Mouse (Mus musculus) layer of hippocampus, postnatal 10 days (tissue): ENCODE measurements around the gene Onecut3. TPM values are rescaled to one million over a fixed set of nuclear protein-coding genes. Genes with fewer than 3 reads are reported as not detected.

Experiments used
- DNase-seq, 2 experiments: peaks; one replicate each; pipeline ENCODE4 v3.0.0; 2021; ENCODE audit warnings: low spot score in 2 of 2
- total RNA-seq, 2 experiments: library from RNA; stranded (reverse); gene quantifications; 2 replicates each; pipeline ENCODE4 v1.2.3; 2021

The Onecut3 gene
- total RNA-seq, 2 experiments from 2014 or later = 0.07 TPM

DNA sequence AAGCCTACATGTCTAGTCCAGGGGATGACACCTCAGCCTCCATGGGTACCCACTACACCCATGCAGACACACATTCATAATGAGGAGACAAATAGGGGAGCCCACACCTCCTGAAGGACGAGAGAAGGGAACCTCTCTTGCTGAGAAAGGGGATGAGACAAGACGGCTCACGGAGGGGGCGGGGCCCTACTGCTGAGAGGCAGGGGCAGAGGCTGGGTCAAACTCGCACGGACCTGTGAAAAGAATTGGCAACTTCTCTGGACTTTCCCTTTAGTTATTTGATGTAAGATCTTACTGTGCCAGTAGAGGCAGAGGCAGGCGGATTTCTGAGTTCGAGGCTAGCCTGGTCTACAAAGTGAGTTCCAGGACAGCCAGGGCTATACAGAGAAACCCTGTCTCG is 57.7 kb downstream of the Onecut3 start:
- DNase-seq = no peak

DNA sequence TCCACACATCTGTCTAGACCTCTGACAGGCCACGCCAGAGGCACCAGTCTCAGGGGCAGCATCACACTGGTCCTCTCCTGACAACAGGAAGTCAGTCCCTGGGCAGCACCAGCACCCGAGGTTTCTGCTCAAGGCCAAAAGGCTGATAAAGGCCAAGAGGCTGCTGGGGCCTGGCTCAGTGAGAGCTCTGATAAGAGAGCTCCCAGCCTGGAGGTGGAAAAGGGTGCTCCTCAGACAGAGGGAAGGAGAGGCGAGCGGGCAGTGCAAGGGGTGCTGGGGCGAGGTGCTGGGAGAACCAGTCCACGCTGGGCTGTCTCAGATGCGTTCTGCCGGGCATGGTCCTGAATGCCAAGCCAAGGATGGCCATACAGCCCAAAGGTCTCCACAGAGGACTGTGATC is 58.9 kb downstream of the Onecut3 start:
- DNase-seq = no peak

DNA sequence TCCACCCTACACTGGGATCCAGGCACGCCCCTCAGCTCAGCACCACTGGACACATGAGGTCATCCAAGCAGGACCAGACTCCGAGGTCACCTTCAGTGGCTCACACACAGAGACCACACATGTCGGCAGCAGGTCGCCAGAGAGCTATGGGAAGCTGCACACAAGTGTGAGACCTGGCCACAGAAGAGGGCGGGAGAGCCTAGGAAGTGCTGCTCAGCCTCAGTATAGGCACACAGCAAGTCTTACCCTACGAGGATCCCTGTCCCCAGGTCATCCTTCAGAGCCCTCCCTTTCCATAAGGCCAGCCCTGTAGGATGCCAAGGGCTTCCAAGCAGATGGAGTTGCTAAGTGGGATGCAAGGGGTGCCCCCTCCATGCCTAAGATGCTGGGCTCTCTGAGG is 59.4 kb downstream of the Onecut3 start:
- DNase-seq = no peak

DNA sequence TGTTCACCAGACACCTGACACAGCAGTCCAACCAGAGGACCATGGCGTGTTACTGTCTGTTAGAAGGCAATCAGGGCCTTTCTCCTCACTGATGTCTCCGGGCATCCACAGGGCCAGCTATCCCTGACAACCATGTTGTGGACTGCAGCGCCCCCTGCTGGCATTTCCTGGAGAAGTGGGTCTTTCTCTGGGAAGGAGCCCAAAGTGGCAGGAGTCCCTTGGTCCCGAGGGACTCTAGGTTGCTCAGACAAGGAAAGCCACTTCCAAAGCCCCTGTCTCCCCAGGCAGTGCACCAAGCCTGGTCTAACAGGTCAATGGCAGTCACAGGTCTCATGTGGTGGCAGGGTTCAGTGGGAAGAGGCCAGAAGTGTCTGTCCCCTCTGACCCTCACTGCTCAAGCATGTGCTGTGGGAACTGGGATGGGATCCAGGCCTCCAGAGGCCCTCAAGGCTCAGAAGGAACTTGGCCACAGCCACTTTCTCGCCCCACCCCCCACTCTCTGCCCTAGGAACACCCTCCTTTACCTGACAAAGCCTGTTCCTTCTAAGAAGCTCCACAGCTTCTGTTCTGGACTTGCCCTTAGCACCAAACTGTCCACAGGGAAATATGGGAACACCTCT is 62.8 kb downstream of the Onecut3 start:
- peak; percentile 86 to 87 for DNase-seq

DNA sequence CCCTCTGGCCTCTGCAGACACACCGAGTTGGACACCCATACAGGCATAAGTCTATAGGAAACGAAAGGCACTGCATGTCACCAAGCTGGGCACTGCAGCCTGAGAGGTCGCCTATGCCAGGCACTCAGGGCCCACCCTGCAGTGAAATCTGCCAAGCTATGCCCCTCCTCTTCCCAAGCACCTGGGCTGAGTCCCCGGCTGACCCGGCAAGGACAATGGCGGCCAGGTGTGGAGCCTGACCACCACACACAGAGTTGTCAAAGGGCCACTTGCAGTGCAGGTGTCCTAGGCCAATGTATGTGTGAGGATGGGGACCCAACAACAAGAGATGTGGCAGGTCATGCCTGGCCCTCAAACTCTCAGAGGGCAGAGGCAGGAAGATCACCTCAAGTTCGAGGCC is 64.8 kb downstream of the Onecut3 start:
- no peak for DNase-seq

DNA sequence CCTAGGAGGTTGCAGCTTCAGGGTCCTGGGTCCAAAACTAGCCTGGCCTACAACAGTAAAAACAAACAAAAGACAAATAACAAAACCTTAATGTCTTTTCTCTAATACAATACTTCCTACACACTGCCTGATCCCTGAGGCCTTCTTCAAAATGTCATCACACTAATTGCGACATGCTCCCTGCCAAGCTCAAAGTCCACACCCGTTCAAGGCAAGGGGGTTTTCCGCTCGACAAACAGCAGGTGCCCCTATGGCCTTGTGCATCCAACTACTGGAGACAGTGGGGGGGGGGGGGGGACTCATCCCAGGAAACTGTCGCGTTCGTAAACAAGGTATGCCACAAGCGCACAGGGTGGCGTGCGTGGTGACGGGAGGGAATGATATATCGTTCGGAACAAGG is 66.0 kb downstream of the Onecut3 start:
- DNase-seq = no peak

DNA sequence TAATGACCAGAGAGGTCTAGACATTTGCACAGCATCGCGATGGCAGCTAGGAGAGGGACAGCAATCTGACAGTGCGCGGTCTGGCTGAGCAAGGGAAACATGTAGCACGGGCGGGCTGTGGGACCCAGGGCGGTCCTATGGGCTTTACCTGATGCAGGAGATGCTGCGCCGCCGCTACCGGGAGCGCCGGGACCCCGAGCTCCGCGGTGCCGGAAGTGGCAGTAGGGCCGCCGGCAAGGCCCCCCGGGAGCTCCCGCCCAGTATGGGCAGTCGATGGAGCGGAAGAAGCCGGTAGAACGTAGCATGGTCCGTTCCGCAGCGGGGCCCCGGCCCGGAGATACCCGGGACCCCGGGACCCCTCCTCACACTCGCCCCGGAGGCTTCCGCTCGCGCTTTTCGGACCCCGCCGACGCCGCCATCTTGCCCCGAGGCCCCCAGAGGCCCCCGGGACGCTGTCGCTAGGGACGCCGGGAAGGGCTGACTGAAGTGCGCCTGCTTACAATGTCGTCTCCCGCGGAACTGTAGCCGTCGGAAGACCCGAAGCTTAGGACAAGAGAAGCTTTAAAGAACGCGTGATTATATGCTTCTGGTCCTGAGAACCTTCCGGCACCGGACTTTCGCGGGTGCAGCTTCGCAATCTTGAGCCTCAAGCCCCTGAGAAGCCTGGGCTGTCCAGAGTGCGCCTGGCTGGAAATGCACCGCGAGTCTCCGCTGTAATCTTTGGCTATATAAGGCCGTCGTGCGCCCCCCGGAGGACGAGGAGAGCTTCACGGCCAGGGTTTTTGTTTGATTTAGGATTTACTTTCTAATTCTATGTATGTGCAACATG is 66.7 kb downstream of the Onecut3 start, which contains the start of gene Rexo1:
TSS of gene Rexo1 (minus strand) at position 445 of the 829 bp plus-strand sequence.
- peak; percentile 92 to 96 for DNase-seq

DNA sequence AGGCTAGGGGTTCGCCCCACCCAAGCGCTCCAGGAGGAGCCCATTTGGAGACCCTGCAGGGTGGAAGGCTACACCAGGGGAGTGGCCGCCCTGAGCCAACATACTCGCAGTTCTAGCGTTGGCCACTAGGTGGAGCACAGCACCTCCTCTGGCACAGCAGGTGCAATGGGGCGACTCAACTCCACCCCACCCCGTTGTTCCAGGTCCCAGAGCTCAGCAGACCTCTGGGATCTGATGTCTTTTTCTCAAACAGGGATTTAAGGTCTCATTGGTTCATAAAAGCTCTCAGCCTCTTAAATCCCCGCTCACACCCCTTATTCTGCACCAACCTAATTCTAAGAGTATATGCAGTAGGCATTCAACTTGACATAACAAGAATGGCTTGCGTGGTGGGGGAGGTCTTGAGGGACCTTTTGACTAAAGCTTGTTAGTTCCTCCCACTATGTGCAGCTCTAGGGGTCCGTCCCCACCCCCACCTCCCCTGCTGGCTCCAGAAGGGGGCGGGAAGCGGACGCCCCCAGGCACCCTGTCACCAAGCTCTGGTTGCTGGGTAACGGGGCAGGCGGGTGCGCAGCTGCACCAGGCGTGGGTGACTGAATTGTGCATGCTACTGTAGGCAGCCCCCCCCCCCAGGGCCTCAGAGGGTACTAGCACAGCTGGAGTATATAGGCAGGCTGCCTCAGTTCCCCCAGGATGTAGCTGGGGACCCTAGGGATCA is 71.9 kb downstream of the Onecut3 start:
- DNase-seq = peak; percentile 96 to 97

Other genes with a start within 250 kb of the Onecut3 start
- gene Ndufs7, start 245.7 kb upstream of the Onecut3 start, total RNA-seq = 100 to 1,000 TPM; 143 to 152 TPM
- 10 to 100 TPM; 27.8 to 31.5 TPM for gene Gamt, start 233.8 kb upstream of the Onecut3 start, total RNA-seq
- gene Dazap1, start 233.3 kb upstream of the Onecut3 start, total RNA-seq = 10 to 100 TPM; 94.6 to 96.3 TPM
- 100 to 1,000 TPM; 733 to 857 TPM for gene Rps15, start 202.4 kb upstream of the Onecut3 start, total RNA-seq
- 100 to 1,000 TPM; 179 to 181 TPM for gene Apc2, start 198.9 kb upstream of the Onecut3 start, total RNA-seq
- gene 2310011J03Rik, start 174.3 kb upstream of the Onecut3 start, total RNA-seq = 10 to 100 TPM; 19.7 to 22.2 TPM
- gene Pcsk4, start 165.3 kb upstream of the Onecut3 start, total RNA-seq = 1 to 10 TPM; 7.1 to 8.0 TPM
- gene Reep6, start 164.9 kb upstream of the Onecut3 start, total RNA-seq = 10 to 100 TPM; 10.3 to 11.6 TPM
- 1 to 10 TPM in 1 of 2 experiments, under 1 TPM in 1; 0.75 to 1.2 TPM for gene Adamtsl5, start 146.4 kb upstream of the Onecut3 start, total RNA-seq
- gene Plk5, start 138.4 kb upstream of the Onecut3 start, total RNA-seq = 1 to 10 TPM; 1.7 to 3.8 TPM
- gene Mex3d, start 107.2 kb upstream of the Onecut3 start, total RNA-seq = 10 to 100 TPM; 33.6 to 36.6 TPM
- gene Mbd3, start 95.3 kb upstream of the Onecut3 start, total RNA-seq = 100 to 1,000 TPM; 119 to 129 TPM
- 100 to 1,000 TPM; 503 to 527 TPM for gene Uqcr11, start 88.0 kb upstream of the Onecut3 start, total RNA-seq
- 10 to 100 TPM; 36.1 to 42.9 TPM for gene Tcf3, start 61.2 kb upstream of the Onecut3 start, total RNA-seq
- gene Atp8b3, start 44.3 kb downstream of the Onecut3 start, total RNA-seq = under 1 TPM; 0.21 to 0.38 TPM
- 10 to 100 TPM; 49.5 to 53.9 TPM for gene Rexo1, start 66.7 kb downstream of the Onecut3 start, total RNA-seq
- gene Klf16, start 82.5 kb downstream of the Onecut3 start, total RNA-seq = 10 to 100 TPM; 41.8 to 43.6 TPM
- 100 to 1,000 TPM; 179 to 191 TPM for gene Abhd17a, start 95.5 kb downstream of the Onecut3 start, total RNA-seq
- 10 to 100 TPM; 34.9 to 42.9 TPM for gene Scamp4, start 108.0 kb downstream of the Onecut3 start, total RNA-seq
- 1 to 10 TPM; 2.1 to 4.5 TPM for gene Adat3, start 108.0 kb downstream of the Onecut3 start, total RNA-seq
- gene Gm49322, start 111.2 kb downstream of the Onecut3 start, total RNA-seq = 1 to 10 TPM; 2.6 to 3.0 TPM
- gene Csnk1g2, start 128.0 kb downstream of the Onecut3 start, total RNA-seq = 100 to 1,000 TPM; 146 to 157 TPM
- gene Btbd2, start 162.2 kb downstream of the Onecut3 start, total RNA-seq = 10 to 100 TPM; 84.4 to 90.6 TPM
- 10 to 100 TPM; 48.5 to 53.2 TPM for gene Mknk2, start 183.3 kb downstream of the Onecut3 start, total RNA-seq
- gene Mob3a, start 207.1 kb downstream of the Onecut3 start, total RNA-seq = 10 to 100 TPM; 21.2 to 22.5 TPM
- 10 to 100 TPM; 51.0 to 69.9 TPM for gene Izumo4, start 207.3 kb downstream of the Onecut3 start, total RNA-seq
- gene Ap3d1, start 247.4 kb downstream of the Onecut3 start, total RNA-seq = 100 to 1,000 TPM; 135 to 139 TPM